Mouse (Mus musculus): ENCODE measurements at regions not wholly inside any gene's neighbourhood (a gene's known extent, or its start where the extent isn't known, plus 50 kb on each side); places are given as distances from the start of the nearest gene placed in this dataset.
A peak's percentile ranks its signal among the peaks of the same experiment; 100 is the strongest.

DNA sequence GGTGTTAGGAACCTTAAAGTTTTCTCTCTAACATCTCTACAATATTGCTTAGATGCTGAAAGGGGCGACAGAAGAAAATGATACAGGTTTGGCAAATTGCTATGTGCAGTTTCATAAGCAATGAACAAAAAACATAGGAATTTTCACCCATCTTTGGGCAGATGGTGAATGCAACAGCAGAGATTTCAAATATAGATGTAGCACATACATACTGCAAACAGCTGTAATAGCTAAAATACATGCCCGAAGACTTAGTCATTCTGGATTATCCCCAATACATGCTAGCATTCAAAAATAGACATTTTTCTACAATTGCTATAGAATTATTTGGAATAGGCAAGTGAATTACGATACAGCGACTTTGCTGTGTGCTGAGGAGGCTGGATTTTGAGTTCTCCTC is 544.1 kb downstream of the D3Ertd751e start:
- no peak for DNase-seq

DNA sequence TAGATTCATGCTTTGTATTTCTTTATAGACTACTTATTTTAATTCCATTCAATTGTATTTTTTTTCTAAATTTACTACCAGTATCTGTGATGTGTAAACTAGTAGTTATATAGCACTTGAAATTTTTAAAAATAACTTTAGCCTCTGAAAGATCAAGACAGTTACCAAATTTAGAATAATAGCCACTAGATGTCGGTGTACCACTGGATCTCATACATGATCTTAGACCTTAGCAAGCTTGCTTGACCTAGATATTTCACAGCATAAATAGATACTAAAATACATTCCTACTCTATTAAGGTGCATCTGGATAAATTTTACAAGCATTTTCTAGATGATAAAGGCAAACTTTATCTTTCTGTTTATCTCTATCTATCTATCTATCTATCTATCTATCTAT is 570.0 kb downstream of the D3Ertd751e start:
- DNase-seq: no peak

GRCm38 (mm10) chr3:42327708-42328107 is 585.3 kb downstream of the D3Ertd751e start:
- no peak for DNase-seq

- DNase-seq: no peak
These were observed 600.4 kb downstream of the D3Ertd751e start for GRCm38 (mm10) chr3:42342806-42343205.

GRCm38 (mm10) chr3:42376785-42377184 is 634.4 kb downstream of the D3Ertd751e start:
- no peak for DNase-seq

DNA sequence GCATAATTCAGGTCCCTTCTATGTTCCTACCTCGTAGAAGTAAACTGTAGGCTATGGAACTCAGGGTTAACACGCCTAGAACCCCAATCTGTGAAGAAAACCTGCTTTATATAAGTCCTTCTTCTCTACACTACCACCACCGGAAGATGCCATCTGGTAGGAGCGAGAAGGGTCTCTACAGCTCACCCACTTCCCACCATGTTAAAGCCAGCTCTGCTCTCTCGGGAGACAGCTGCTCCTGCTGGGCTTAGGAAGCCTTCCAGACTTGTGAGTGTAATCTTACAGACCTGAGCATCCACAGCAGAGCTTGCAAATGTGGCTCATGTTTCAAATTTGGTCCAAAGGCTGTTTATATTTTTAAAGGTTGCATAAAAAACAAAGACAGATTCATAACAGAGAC is 639.7 kb downstream of the D3Ertd751e start:
- DNase-seq: peak; percentile 74

- no peak for DNase-seq
These were observed 660.3 kb downstream of the D3Ertd751e start for GRCm38 (mm10) chr3:42402716-42403115.

- no peak for DNase-seq
These were observed 666.7 kb downstream of the D3Ertd751e start for GRCm38 (mm10) chr3:42408958-42409633.

GRCm38 (mm10) chr3:42427363-42427762 is 685.0 kb downstream of the D3Ertd751e start:
- no peak for DNase-seq

GRCm38 (mm10) chr3:42449575-42449974 is 707.2 kb downstream of the D3Ertd751e start:
- no peak for DNase-seq

- DNase-seq: no peak
These were observed 721.9 kb downstream of the D3Ertd751e start for GRCm38 (mm10) chr3:42464353-42464752.

- no peak for DNase-seq
These were observed 724.7 kb downstream of the D3Ertd751e start for GRCm38 (mm10) chr3:42467125-42467524.

GRCm38 (mm10) chr3:42514922-42515593 is 772.6 kb downstream of the D3Ertd751e start:
- no peak for DNase-seq

GRCm38 (mm10) chr3:42516286-42516685 is 773.9 kb downstream of the D3Ertd751e start:
- no peak for DNase-seq

- DNase-seq: no peak
These were observed 789.0 kb downstream of the D3Ertd751e start for GRCm38 (mm10) chr3:42531397-42531796.

- no peak for DNase-seq
These were observed 824.3 kb downstream of the D3Ertd751e start for GRCm38 (mm10) chr3:42566731-42567130.

DNA sequence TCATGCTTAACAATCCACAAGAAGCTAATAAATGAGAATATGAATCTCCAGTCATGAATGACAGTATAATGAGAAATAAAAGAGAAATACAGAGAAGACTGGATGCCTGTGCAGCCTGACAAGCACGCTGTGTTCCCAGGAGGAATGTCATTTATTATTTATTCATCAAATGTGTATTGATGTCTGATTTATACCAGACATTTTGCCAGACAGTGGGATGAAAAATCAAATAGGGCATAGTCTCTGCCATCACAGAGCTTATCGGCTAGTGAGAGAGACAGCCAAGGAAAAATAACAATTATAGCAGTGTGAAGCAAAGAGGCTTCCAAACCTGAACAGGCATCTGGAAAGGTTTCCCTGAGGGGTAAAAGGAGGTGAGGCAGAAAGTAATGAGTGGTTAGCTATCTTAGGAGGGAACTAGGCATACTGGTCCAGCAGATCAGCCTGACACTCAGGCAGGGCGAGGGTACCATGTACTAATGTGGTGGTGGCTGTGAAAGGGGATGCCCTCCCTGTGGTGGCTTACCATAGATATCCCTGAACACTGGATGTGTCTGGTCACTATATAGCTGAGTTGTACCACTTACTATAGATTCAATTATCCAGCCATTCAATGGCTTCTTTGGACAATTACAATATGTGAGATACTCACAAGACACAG is 828.1 kb downstream of the D3Ertd751e start:
- DNase-seq: no peak

GRCm38 (mm10) chr3:42571877-42572459 is 829.6 kb downstream of the D3Ertd751e start:
- peak; percentile 3 for DNase-seq

- no peak for DNase-seq
These were observed 830.7 kb downstream of the D3Ertd751e start for GRCm38 (mm10) chr3:42573155-42573554.

DNA sequence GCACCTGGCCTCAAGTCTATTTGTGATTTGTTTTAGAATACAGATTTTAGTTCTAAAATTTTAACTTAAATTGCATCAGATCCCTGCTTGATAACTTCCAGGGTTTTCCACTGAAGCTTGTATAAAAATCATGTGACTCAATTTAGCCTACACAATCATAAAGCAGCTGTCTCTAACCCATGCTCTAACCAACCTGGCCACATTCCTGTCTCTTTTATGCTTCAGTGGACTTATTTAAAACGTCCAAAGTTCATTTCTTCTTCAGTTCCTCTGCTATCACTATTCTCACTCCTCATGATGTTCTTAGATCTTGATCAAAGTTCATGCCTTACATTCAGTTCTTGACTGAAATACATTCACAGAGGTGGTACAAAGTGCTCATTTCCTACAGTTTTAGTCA is 839.9 kb downstream of the D3Ertd751e start:
- DNase-seq: no peak

- DNase-seq: no peak
These were observed 845.0 kb downstream of the D3Ertd751e start for GRCm38 (mm10) chr3:42587296-42587932.

DNA sequence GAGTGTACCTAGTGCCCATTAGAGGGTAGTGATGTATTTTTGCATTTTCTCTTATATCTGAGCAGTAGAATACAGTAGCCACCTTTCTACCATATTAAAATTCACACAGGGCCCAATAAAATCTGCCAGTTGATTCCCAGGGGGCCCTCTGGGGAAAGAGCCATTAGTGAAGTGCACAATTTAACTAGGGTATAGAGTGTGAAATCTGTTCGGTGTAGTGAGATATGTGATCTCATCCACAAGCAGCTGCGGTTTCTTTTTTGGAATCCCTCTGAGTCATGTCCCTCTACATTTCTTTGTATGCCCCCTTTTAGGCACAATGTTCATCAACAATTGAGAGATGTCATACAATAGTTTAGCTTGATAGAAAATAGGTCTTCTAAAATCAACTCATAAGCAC is 847.1 kb downstream of the D3Ertd751e start:
- DNase-seq: no peak

GRCm38 (mm10) chr3:42590126-42590525 is 847.7 kb downstream of the D3Ertd751e start:
- DNase-seq: no peak

Data from cerebellum, adult 9-11 months (tissue).